Mouse (Mus musculus) bone marrow, adult 2 months (tissue): Measurements from ENCODE around the gene Sox12.

Experiments
- CTCF ChIP-seq: fragments of 200-500 bp; IDR thresholded peaks from 2 replicates; pipeline ENCODE4 v1.5.1; 2011; ENCODE audit warnings: low read length, control low read depth; ENCODE audit not compliant: control insufficient read depth, insufficient read depth
- POLR2A ChIP-seq: fragments of 200-500 bp; IDR thresholded peaks from 2 replicates; pipeline ENCODE4 v1.6.1; 2011; ENCODE audit warnings: low read depth, mild to moderate bottlenecking, control low read depth, low read length, borderline replicate concordance; ENCODE audit not compliant: control insufficient read depth

- TF ChIP-seq CTCF = no peak
- no peak for TF ChIP-seq POLR2A
Observed at GRCm38 (mm10) chr2:152384191-152384590, 13.7 kb downstream of the Sox12 start.
